8 mouse cellular contexts compared by ENCODE assay signal in the genomic region with DNA sequence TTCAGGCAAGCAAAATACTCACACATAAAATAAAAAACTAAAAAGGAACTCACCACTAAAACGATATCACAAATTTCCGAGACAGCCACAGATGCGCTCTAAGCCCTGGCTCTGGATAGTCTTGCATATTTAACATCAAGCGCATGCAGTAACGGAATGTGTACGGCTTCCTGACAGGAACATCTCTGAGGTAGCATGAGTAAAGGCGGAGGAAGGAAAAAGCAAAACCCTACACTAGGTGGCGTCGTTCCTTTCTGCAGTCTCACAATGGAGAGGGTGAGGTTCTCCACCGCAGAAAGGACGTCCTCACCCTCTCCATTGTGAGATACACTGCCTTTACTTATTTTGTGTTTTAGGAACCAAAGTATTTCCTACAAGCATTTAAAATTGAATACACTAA. TPM values are rescaled to one million over a fixed set of nuclear protein-coding genes. Genes with fewer than 3 reads are reported as not detected.
DNase-seq lines count a peak whose midpoint lies in the region; ATAC-seq and TF ChIP-seq lines count a peak whose summit lies in the region.

No protein-coding gene starts in this region.

- no peak for ATAC-seq in embryonic facial prominence, embryonic 11.5 days (replicated peaks; ENCODE audit: insufficient number of reproducible peaks, low FRiP score, low TSS enrichment, low read depth)
- ATAC-seq in stomach, postnatal 0 days (ENCODE audit: low FRiP score, low TSS enrichment) = no peak

- peak; percentile 36 for DNase-seq in gastrocnemius, adult 2 months
- DNase-seq in gastrocnemius, postnatal 25 days = no peak
- peak; percentile 38 to 71 for DNase-seq in spleen, postnatal 4 days (ENCODE audit: low spot score in 2 of 2)
- no peak for DNase-seq in spleen, adult 12 weeks (ENCODE audit: low spot score)
- DNase-seq in embryonic facial prominence, embryonic 11.5 days (ENCODE audit: low spot score) = peak; percentile 35
- DNase-seq in stomach, postnatal 0 days (ENCODE audit: low spot score) = peak; percentile 27
- DNase-seq in urinary bladder, adult 18-20 months (ENCODE audit: low spot score in 2 of 2) = no peak
- no peak for DNase-seq in heart, embryonic 10.5 days (ENCODE audit: low spot score)

- H3K4me2 ChIP-seq in embryonic facial prominence, embryonic 11.5 days (ENCODE audit: low read depth, low read length) = no peak overlapping the region
- H3K4me2 ChIP-seq in stomach, postnatal 0 days (replicated peaks; ENCODE audit: low read depth) = no peak overlapping the region

- no peak overlapping the region for H3K27ac ChIP-seq in gastrocnemius, adult 2 months
- no peak overlapping the region for H3K27ac ChIP-seq in embryonic facial prominence, embryonic 11.5 days (replicated peaks; ENCODE audit: low read depth, low read length)
- no peak overlapping the region for H3K27ac ChIP-seq in stomach, postnatal 0 days (replicated peaks)
- H3K27ac ChIP-seq in heart, embryonic 10.5 days = no peak overlapping the region

- H3K9ac ChIP-seq in embryonic facial prominence, embryonic 11.5 days (replicated peaks; ENCODE audit: low read length) = no peak overlapping the region
- H3K9ac ChIP-seq in stomach, postnatal 0 days (ENCODE audit: low read length) = no peak overlapping the region

- no peaks in the 10 kb centered on the region for H3K36me3 ChIP-seq in embryonic facial prominence, embryonic 11.5 days (replicated peaks; ENCODE audit: control insufficient read depth, insufficient read depth, low read depth, low read length)
- peaks cover 2% of the 10 kb centered on the region; the same call in 1 of the 2 replicates for H3K36me3 ChIP-seq in stomach, postnatal 0 days (ENCODE audit: control insufficient read depth, insufficient read depth, low read length)
- H3K36me3 ChIP-seq in heart, embryonic 10.5 days = peaks cover 34% of the 10 kb centered on the region

- 71% methylated on average over 11 of the region's 11 CpGs for WGBS in embryonic facial prominence, embryonic 11.5 days
- WGBS in stomach, postnatal 0 days = 72% methylated on average over 11 of the region's 11 CpGs
- 73% methylated on average over 11 of the region's 11 CpGs for WGBS in heart, embryonic 10.5 days

- peak; percentile 52 for TF ChIP-seq CTCF in gastrocnemius, adult 2 months (IDR thresholded peaks at IDR 0.05)
- TF ChIP-seq CTCF in stomach, postnatal 0 days (IDR thresholded peaks at IDR 0.05; ENCODE audit: low read depth) = peak; percentile 70

- intact Hi-C loops in gastrocnemius, adult 2 months (cut with DNase I) = no loop called here

- H3K27me3 ChIP-seq in embryonic facial prominence, embryonic 11.5 days (ENCODE audit: control insufficient read depth, insufficient read depth, low read length) = no peaks in the 10 kb centered on the region
- no peaks in the 10 kb centered on the region for H3K27me3 ChIP-seq in stomach, postnatal 0 days (ENCODE audit: control insufficient read depth, insufficient read depth, low read length)
- no peaks in the 10 kb centered on the region for H3K27me3 ChIP-seq in heart, embryonic 10.5 days (ENCODE audit: insufficient read depth, poor library complexity, severe bottlenecking)

- H3K4me3 ChIP-seq in gastrocnemius, adult 2 months = no peak overlapping the region
- H3K4me3 ChIP-seq in embryonic facial prominence, embryonic 11.5 days (ENCODE audit: low read depth, low read length) = no peak overlapping the region
- H3K4me3 ChIP-seq in stomach, postnatal 0 days (ENCODE audit: low read depth, low read length) = no peak overlapping the region
- no peak overlapping the region for H3K4me3 ChIP-seq in heart, embryonic 10.5 days

- no peaks in the 10 kb centered on the region for H3K9me3 ChIP-seq in embryonic facial prominence, embryonic 11.5 days (replicated peaks; ENCODE audit: control insufficient read depth, low read length)
- no peaks in the 10 kb centered on the region for H3K9me3 ChIP-seq in stomach, postnatal 0 days (ENCODE audit: control insufficient read depth, low read length)
- no peaks in the 10 kb centered on the region for H3K9me3 ChIP-seq in heart, embryonic 10.5 days

- TF ChIP-seq EP300 in stomach, postnatal 0 days (optimal IDR thresholded peaks at IDR 0.05) = no peak

- H3K4me1 ChIP-seq in embryonic facial prominence, embryonic 11.5 days (ENCODE audit: control insufficient read depth, insufficient read depth, low read length) = no peaks in the 10 kb centered on the region
- no peaks in the 10 kb centered on the region for H3K4me1 ChIP-seq in stomach, postnatal 0 days (replicated peaks; ENCODE audit: control insufficient read depth, insufficient read depth)
- H3K4me1 ChIP-seq in heart, embryonic 10.5 days = no peaks in the 10 kb centered on the region

RNA-seq across cellular contexts. Expression of a gene that starts 8.4 kb away (rescaled TPM):
- total RNA-seq in gastrocnemius, adult 2 months (2021) = 1 to 10 TPM; 5.7 to 6.9 TPM
- total RNA-seq in gastrocnemius, postnatal 25 days (2021) = 1 to 10 TPM; 5.0 to 5.4 TPM
- polyA plus RNA-seq in embryonic facial prominence, embryonic 11.5 days (2014; fragmentation: Nextera tagmentation; extraction: Ambion mirVana) = 21.1 and 22.3 TPM in 2 replicates
- 5.2 and 5.7 TPM in 2 replicates for polyA plus RNA-seq in stomach, postnatal 0 days (2015; fragmentation: Nextera tagmentation; extraction: Ambion mirVana)
- polyA plus RNA-seq in heart, embryonic 10.5 days (2016; fragmentation: Nextera tagmentation; extraction: Ambion mirVana) = 14.3 and 17.2 TPM in 2 replicates

RNA-seq across cellular contexts. Expression of a gene that starts 53.4 kb away (rescaled TPM):
- 10 to 100 TPM; 15.3 to 20.0 TPM for total RNA-seq in gastrocnemius, adult 2 months (2021)
- 10 to 100 TPM; 13.3 to 14.6 TPM for total RNA-seq in gastrocnemius, postnatal 25 days (2021)
- 98.9 and 107 TPM in 2 replicates for polyA plus RNA-seq in embryonic facial prominence, embryonic 11.5 days (2014; fragmentation: Nextera tagmentation; extraction: Ambion mirVana)
- 44.7 and 46.7 TPM in 2 replicates for polyA plus RNA-seq in stomach, postnatal 0 days (2015; fragmentation: Nextera tagmentation; extraction: Ambion mirVana)
- polyA plus RNA-seq in heart, embryonic 10.5 days (2016; fragmentation: Nextera tagmentation; extraction: Ambion mirVana) = 116 and 127 TPM in 2 replicates

Comparison
In these comparisons a context has a peak if more than half of its experiments do, and no peak if none do; other contexts are left out.
1. DNase-seq: peak in gastrocnemius, adult 2 months (single experiment), spleen, postnatal 4 days (2 of 2), embryonic facial prominence, embryonic 11.5 days (single experiment) and stomach, postnatal 0 days (single experiment); none in gastrocnemius, postnatal 25 days (single experiment), spleen, adult 12 weeks (single experiment), urinary bladder, adult 18-20 months (0 of 2) and heart, embryonic 10.5 days (single experiment).